Mouse (Mus musculus): ENCODE data around the gene Phc2.
"Not testable (repeated sequence)": the region's sequence is repeated elsewhere in the genome, so short reads cannot be mapped to it uniquely, and the experiment has no call there.

Phc2 gene

DNA sequence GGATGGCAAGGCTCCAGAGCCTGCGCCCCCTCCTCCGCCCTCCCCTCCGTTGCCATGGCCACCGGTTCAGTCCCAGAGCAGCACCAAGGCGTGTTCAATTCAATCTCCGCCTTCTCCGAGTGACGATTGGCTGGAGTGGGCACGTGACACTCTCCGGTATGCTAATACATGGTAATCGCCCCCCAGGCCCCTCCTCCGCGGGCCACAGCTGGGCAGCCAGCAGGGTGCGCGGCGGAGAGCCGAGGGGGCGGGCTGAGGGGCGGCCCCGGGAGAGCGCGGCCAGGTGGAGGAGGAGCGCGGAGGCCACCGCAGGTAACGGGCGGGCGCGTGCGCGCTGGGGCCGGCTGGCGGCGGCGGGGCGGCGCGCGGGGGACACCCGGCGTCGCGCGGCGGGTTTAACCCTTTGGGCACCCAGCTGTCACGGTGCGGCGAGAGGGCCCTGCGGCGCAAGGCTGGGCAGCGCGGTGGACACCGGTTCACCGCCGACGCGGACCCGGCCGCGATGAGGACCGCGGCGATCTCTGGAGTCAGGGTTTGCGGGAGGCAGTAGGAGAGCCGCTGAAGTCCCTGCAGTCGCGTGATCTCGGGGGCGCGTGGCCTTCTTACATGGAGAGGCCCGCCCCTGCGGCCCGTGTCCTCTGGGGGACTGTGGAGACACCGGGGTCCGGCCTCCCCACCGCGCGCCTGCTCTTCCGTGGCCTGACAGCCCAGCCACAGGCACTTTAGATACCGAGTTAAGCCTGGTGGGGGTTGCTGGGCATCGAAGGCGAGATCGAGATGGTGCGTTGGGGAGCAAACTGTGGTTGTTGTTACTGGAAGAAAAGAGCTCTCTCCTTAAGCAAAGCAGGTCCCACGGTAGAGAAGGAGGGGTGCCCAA, at the start of gene Phc2:
TSS of gene Phc2 (plus strand) at position 198 of the 877 bp plus-strand sequence.
- DNase-seq (ENCODE audit: low spot score) = peak; percentile 98

GRCm38 (mm10) chr4:128606586-128606985, 47.9 kb upstream of the Phc2 start:
- DNase-seq (ENCODE audit: low spot score) = no peak

- DNase-seq (ENCODE audit: low spot score) = no peak
Measured at GRCm38 (mm10) chr4:128607661-128608060, 46.8 kb upstream of the Phc2 start.

- DNase-seq (ENCODE audit: low spot score) = peak; percentile 19
Measured at GRCm38 (mm10) chr4:128609276-128609924, 45.1 kb upstream of the Phc2 start.

DNA sequence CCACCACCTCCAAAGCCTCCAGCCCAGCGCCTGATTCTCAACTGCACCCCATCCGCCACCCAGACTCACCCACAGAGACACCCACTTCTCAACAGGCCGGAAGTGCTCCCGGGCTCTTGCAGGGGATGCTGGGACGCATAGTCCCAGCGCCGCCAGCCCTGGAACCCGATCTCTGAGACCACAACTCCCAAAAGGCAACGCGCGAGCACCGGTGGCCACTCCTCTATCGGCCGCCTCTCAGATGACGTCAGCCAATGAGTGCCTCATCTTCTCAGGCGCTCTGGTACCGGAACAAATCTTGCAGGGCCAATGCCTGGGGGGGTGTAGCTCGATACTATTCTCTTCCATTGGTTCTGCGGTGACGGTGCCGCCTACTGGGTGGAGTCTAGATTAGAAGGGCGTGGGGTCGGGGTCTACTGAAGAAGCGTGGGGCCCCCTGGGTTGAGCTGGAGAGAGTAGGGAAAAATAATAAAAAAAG, 44.5 kb upstream of the Phc2 start, which contains the start of gene Zscan20:
TSS of gene Zscan20 (minus strand) at position 174 of the 478 bp plus-strand sequence.
- peak; percentile 99 for DNase-seq (ENCODE audit: low spot score)

GRCm38 (mm10) chr4:128610706-128611105, 43.8 kb upstream of the Phc2 start:
- peak; percentile 18 for DNase-seq (ENCODE audit: low spot score)

DNA sequence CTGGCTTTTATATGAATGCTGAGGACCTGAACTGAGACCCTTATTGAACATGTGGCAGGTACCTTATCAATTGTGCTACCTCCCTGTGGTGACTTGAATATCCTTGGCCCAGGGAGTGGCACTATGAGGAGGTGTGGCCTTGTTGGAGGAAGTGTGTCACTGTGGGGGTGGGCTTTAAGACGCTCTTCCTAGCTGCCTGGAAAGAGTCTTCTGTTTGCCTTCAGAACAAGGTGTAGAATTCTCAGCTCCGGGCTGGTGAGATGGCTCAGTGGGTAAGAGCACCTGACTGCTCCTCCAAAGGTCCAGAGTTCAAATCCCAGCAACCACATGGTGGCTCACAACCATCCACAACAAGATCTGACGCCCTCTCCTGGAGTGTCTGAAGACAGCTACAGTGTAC, 42.8 kb upstream of the Phc2 start:
- not testable (repeated sequence) for DNase-seq (ENCODE audit: low spot score)

GRCm38 (mm10) chr4:128613326-128613725, 41.2 kb upstream of the Phc2 start:
- DNase-seq (ENCODE audit: low spot score) = peak; percentile 92

DNA sequence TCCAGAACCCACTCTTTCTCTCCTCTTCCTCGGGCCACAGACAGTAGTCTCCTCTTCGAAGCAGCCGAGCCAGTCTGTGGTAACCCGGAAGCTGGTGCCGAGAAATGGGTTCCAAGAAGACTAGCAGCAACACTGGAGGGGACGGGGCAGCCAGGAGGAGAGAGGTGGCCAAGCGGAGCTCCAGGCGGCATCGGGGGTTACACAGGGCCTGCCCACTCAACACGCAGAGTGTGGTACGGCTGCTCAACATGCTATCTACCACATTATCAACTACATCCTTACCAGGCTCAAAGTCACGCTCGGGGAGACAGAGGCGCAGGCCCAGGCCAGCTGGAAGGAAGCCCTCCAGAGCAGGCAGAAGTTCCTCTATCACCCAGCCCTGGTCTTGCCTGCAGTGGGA, 38.7 kb upstream of the Phc2 start:
- DNase-seq (ENCODE audit: low spot score) = no peak

DNA sequence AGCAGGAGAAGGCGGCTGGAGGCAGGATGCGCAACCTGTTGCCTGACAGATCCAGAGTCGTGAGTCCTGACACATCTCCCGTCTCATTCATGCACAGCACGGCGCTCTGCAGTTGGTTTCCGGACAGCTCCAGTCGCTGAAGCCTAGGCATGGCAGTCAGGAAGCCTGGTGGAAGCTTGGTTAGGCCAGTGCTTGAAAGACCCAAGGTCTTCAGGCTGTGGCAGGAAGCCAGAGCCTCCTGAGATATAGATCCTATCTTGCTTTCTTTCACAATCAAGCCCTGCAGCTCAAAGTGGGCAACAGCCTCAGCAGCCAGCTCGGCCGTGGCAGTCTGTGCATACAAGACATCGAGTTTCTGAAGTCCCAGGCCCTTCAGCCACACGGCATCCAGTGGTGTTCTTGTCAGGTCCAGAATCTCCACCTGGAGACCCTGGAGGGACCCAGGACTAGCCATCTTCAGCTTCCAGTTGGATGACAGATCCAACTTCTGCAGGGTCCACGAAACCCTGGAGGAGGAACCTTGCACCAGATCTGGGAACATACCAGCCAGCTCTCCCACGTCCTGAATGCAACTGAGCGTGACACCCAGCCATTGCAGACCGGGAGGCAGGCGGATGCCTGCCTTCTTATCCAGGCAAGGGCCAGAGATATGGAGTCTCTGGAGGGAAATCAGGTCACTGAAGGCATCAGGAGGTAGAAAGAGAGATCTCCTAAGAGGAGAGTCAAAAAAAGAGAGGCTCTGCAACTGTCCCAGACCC, 37.0 kb upstream of the Phc2 start:
- no peak for DNase-seq (ENCODE audit: low spot score)

- DNase-seq (ENCODE audit: low spot score) = no peak
Measured at GRCm38 (mm10) chr4:128618246-128618911, 36.1 kb upstream of the Phc2 start, which contains the start of gene Tlr12. Tlr12 (minus strand) TSS chr4:128618619.

GRCm38 (mm10) chr4:128618963-128619362, 35.5 kb upstream of the Phc2 start:
- no peak for DNase-seq (ENCODE audit: low spot score)

DNA sequence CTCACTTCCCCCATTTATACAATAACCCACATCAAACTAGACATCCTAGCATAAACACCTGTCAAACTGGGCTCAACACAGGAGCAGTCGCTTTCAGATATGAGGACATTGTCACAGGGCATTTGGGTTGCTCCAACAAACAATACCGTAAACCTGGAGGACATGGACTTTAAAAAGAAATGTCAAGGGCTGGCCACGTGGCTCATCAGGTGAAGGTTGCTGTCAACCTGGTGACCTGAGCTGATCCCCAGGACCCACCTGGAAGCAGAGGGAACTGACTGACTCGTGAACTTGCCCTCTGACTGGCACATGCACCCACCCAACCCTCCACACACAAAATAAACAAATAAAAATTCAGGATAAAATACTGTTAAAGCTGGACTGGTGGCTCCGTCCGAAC, 33.9 kb upstream of the Phc2 start:
- no peak for DNase-seq (ENCODE audit: low spot score)

DNA sequence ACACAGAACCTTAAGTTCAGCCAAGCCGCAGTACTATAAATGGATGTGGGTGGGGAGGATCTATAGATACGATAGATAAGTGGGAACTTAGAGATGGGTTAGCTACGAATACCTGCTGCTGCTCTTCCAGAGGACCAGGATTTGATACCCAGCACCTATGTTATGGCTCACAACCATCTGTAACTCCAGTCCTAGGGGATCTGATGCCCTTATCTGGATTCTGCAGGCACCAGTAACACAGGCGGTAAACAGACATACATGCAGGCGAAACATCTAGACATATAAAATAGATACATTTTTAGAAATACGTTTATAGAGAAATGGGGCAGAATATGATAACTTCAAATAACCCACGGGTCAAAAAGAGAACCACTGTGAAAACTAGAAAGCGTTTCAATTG, 33.4 kb upstream of the Phc2 start:
- DNase-seq (ENCODE audit: low spot score) = no peak

DNA sequence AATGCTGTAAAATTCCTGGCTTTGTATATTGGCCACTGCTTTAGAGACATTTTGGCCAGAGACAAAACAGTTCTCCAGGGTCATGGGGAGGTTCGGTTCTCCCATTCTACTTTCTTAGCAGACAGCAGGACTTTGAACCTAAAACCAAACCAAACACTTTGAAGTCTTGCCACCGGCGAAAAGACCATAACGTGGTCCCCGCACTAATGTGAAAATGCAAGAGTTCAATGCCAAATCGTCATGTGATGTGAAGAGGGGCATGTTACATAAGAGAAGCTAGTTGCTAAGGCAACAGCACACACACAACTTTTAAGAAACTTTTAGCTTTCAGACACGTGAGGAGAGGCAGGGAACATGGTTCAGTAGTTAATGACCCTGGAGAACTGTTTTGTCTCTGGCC, 19.1 kb upstream of the Phc2 start:
- DNase-seq (ENCODE audit: low spot score) = no peak

DNA sequence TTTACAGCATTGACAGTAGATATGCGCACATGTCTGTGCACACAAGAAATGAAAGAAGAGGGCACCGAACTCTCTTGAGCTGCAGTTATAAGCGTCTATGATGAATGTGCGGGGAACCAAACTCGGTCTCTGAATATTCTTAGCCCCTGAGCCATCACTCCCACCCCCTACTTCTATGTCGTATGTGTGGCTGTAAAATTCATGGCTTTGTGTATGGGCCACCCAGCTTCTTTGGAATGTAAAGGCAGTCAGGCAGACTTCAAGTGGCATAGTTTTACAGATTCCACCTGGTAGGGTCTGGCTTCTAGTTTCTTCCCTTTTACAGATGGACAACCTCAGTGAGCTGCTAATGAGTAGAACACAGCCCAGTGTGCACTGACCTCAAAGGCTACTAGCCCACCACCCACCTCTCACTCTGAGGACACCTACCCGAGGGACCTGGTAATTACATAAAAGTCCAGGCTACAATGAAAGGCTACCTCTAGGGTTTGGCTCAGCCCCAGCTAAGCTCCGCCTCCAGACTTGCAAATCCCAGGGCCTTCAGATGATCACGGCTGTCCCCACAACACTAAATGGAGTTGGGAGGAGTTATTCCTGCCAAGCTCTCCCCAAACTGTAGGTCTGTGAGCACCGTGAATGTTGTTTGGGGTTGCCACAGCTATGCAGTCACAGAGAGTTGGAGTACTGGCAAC, 18.5 kb upstream of the Phc2 start:
- DNase-seq (ENCODE audit: low spot score) = no peak

- DNase-seq (ENCODE audit: low spot score) = no peak
Measured at GRCm38 (mm10) chr4:128637250-128637649, 17.3 kb upstream of the Phc2 start.

DNA sequence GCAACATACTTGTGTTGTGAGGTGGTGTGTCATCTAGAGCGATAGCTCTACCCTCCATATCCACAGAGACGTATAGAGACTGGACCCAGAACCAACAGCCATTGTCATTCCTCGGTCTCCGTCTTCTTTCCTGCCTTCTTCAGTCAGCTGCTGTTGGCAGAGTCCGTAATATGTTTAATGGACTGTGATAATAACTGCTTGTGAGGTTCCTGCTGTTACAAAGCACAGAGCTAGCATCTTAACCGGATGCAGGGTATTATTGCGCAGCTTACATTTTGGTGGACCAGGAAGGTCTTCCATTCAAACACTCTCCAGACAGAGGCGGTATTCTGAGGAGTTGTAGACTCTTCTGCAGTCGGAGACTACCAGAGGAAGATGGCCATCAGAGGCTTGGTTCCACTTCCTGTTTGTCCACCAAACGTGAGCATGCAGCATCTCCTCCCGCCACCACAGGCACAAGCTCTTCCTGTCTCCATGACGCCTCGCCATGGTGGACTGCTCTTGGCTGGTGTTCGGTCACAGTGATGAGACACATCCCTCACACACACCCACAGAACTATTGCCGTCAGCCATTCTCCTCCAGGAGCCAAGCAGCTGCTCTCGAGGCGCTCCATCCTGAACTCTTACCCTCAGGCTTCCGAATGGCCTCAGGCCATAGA, 16.1 kb upstream of the Phc2 start:
- DNase-seq (ENCODE audit: low spot score) = no peak

GRCm38 (mm10) chr4:128641766-128642717, 12.5 kb upstream of the Phc2 start:
- peak; percentile 55 for DNase-seq (ENCODE audit: low spot score)
